In the genomic region with DNA sequence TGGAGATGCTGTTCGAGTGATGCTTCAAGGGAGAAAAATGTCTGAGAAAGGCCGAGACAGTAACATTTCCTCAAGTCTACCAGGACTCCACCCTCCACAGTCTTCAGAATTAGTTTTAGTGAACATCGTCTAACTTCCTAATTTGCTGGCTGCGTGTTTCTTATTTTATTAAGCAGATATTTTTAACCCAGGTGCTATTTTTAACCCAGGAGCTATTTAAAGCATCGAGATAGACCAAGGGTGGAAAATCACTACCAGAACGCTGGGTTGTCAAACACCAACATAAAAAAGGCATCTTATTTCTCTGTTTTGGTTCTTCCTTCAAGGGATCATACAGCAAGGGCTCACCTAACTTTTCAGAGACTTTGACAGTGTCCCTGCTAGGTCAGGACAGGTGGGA, we compare ENCODE assay signal across 23 mouse cellular contexts. TPM values are rescaled to one million over a fixed set of nuclear protein-coding genes. Genes with fewer than 3 reads are reported as not detected.
DNase-seq lines count a peak whose midpoint lies in the region; ATAC-seq lines count a peak whose summit lies in the region.
"Had no signal": no experiment of that assay in that cellular context is flagged by ENCODE, and none has a peak within 500 bp of the region (broad histone marks: within the 10 kb centered on the region; RNA-seq: fewer than 3 reads in every experiment).

No protein-coding gene starts in this region.

- H3K4me3 ChIP-seq in heart, embryonic 10.5 days = no peak overlapping the region
- H3K4me3 ChIP-seq in embryonic facial prominence, embryonic 10.5 days = no peak overlapping the region
- no peak overlapping the region for H3K4me3 ChIP-seq in forebrain, embryonic 14.5 days (ENCODE audit: low read depth, low read length)
- H3K4me3 ChIP-seq: embryonic facial prominence, embryonic 12.5 days; forebrain, embryonic 12.5 days; forebrain, embryonic 15.5 days had no signal

- peaks cover 20% of the 10 kb centered on the region for H3K4me1 ChIP-seq in heart, embryonic 10.5 days
- peaks cover 7% of the 10 kb centered on the region; the same call in 1 of the 2 replicates for H3K4me1 ChIP-seq in embryonic facial prominence, embryonic 10.5 days
- no peaks in the 10 kb centered on the region for H3K4me1 ChIP-seq in forebrain, embryonic 14.5 days (ENCODE audit: control insufficient read depth, insufficient read depth, low read length)
- H3K4me1 ChIP-seq: embryonic facial prominence, embryonic 12.5 days; forebrain, embryonic 12.5 days; forebrain, embryonic 15.5 days had no signal

- no peak overlapping the region for H3K9ac ChIP-seq in forebrain, embryonic 14.5 days (ENCODE audit: low read length)
- H3K9ac ChIP-seq: embryonic facial prominence, embryonic 12.5 days; forebrain, embryonic 12.5 days; forebrain, embryonic 15.5 days; forebrain, postnatal 0 days had no signal

- intact Hi-C loops in heart, postnatal 10 days (cut with DNase I) = no loop called here

- no peak for DNase-seq in heart, embryonic 10.5 days (ENCODE audit: low spot score)
- no peak for DNase-seq in heart, postnatal 10 days
- peak; percentile 9 to 17 for DNase-seq in spleen, postnatal 36 days (ENCODE audit: low spot score in 2 of 2)
- DNase-seq in spleen, postnatal 4 days (ENCODE audit: low spot score in 2 of 2) = no peak
- DNase-seq in embryonic facial prominence, embryonic 10.5 days (ENCODE audit: low spot score) = peak; percentile 3
- peak; percentile 54 for DNase-seq in splenic B cell, adult 2 months (ENCODE audit: low read depth, low spot score)
- no peak for DNase-seq in forebrain, embryonic 14.5 days (ENCODE audit: low spot score)
- DNase-seq in embryo, embryonic 10 days (ENCODE audit: low spot score) = no peak
- DNase-seq: adrenal gland, adult 2 months; adrenal gland, postnatal 10 days; adrenal gland, postnatal 25 days; B cell, adult 2 months; cerebellum, adult 11-12 months; cerebellum, adult 2 months; cerebellum, adult 9-10 months; cerebellum, postnatal 10 days; cerebellum, postnatal 25 days; embryo, embryonic 11 days; forebrain, postnatal 0 days had no signal

- no peak overlapping the region for H3K4me2 ChIP-seq in forebrain, embryonic 14.5 days (ENCODE audit: low read length)
- H3K4me2 ChIP-seq: embryonic facial prominence, embryonic 12.5 days; forebrain, embryonic 12.5 days; forebrain, embryonic 15.5 days had no signal

- no peaks in the 10 kb centered on the region for H3K36me3 ChIP-seq in heart, embryonic 10.5 days
- H3K36me3 ChIP-seq in embryonic facial prominence, embryonic 10.5 days (replicated peaks) = no peaks in the 10 kb centered on the region
- H3K36me3 ChIP-seq in splenic B cell, adult 2 months (ENCODE audit: control insufficient read depth, insufficient read depth, low read length, poor library complexity, severe bottlenecking) = no peaks in the 10 kb centered on the region
- H3K36me3 ChIP-seq in forebrain, embryonic 14.5 days (ENCODE audit: control insufficient read depth, insufficient read depth, low read length) = no peaks in the 10 kb centered on the region
- H3K36me3 ChIP-seq: embryonic facial prominence, embryonic 12.5 days; forebrain, embryonic 12.5 days; forebrain, embryonic 15.5 days had no signal

- H3K27ac ChIP-seq in heart, embryonic 10.5 days = 0 out of 2 replicates have a peak overlapping the region, but pooled peaks have one; percentile 12
- H3K27ac ChIP-seq in embryonic facial prominence, embryonic 10.5 days (replicated peaks) = no peak overlapping the region
- H3K27ac ChIP-seq in forebrain, embryonic 14.5 days (ENCODE audit: low read depth, low read length) = no peak overlapping the region
- H3K27ac ChIP-seq: embryonic facial prominence, embryonic 12.5 days; forebrain, embryonic 12.5 days; forebrain, embryonic 15.5 days had no signal

- ATAC-seq in forebrain, embryonic 14.5 days = no peak
- ATAC-seq: CD4-positive, CD25-positive, alpha-beta regulatory T cell, adult 4 months; forebrain, embryonic 15.5 days; forebrain, postnatal 0 days had no signal

- no peaks in the 10 kb centered on the region for H3K27me3 ChIP-seq in heart, embryonic 10.5 days (ENCODE audit: insufficient read depth, poor library complexity, severe bottlenecking)
- no peaks in the 10 kb centered on the region for H3K27me3 ChIP-seq in embryonic facial prominence, embryonic 10.5 days (replicated peaks; ENCODE audit: low read depth, poor library complexity, severe bottlenecking)
- H3K27me3 ChIP-seq in splenic B cell, adult 2 months (ENCODE audit: control insufficient read depth, insufficient read depth, low read length, poor library complexity, severe bottlenecking) = no peaks in the 10 kb centered on the region
- H3K27me3 ChIP-seq in forebrain, embryonic 14.5 days (replicated peaks; ENCODE audit: control insufficient read depth, insufficient read depth, low read length) = no peaks in the 10 kb centered on the region
- H3K27me3 ChIP-seq: embryonic facial prominence, embryonic 12.5 days; forebrain, embryonic 12.5 days; forebrain, embryonic 15.5 days had no signal

- WGBS in heart, embryonic 10.5 days = 53% methylated on average over 6 of the region's 6 CpGs
- WGBS in embryonic facial prominence, embryonic 10.5 days = 82% methylated on average over 6 of the region's 6 CpGs
- WGBS in forebrain, embryonic 14.5 days = 95% methylated on average over 6 of the region's 6 CpGs

- no peaks in the 10 kb centered on the region for H3K9me3 ChIP-seq in heart, embryonic 10.5 days
- H3K9me3 ChIP-seq in embryonic facial prominence, embryonic 10.5 days = no peaks in the 10 kb centered on the region
- H3K9me3 ChIP-seq in forebrain, embryonic 14.5 days (replicated peaks; ENCODE audit: control insufficient read depth, low read length) = no peaks in the 10 kb centered on the region
- H3K9me3 ChIP-seq: embryonic facial prominence, embryonic 12.5 days; forebrain, embryonic 12.5 days; forebrain, embryonic 15.5 days had no signal

RNA-seq across cellular contexts. Expression of gene Sox5, which starts 39.2 kb away (rescaled TPM):
- 13.6 and 17.1 TPM in 2 replicates for polyA plus RNA-seq in heart, embryonic 10.5 days (2016; fragmentation: Nextera tagmentation; extraction: Ambion mirVana)
- total RNA-seq in heart, postnatal 10 days (2021) = 1 to 10 TPM; 3.4 to 5.5 TPM
- 60.0 and 65.1 TPM in 2 replicates for polyA plus RNA-seq in embryonic facial prominence, embryonic 10.5 days (2016; fragmentation: Nextera tagmentation; extraction: Ambion mirVana)
- polyA plus RNA-seq in forebrain, embryonic 14.5 days (2014; fragmentation: Nextera tagmentation; extraction: Ambion mirVana) = 115 and 143 TPM in 2 replicates

Comparison
In these comparisons a context has a peak if more than half of its experiments do, and no peak if none do; other contexts are left out.
1. DNase-seq: peak in spleen, postnatal 36 days (2 of 2), embryonic facial prominence, embryonic 10.5 days (single experiment) and splenic B cell, adult 2 months (single experiment); none in heart, embryonic 10.5 days (single experiment), heart, postnatal 10 days (0 of 2), spleen, postnatal 4 days (0 of 2), forebrain, embryonic 14.5 days (single experiment) and embryo, embryonic 10 days (single experiment).